Mouse (Mus musculus) megakaryocyte-erythroid progenitor cell, adult 5-6 weeks (primary cell): ENCODE data around the gene Nes. TPM values are rescaled to one million over a fixed set of nuclear protein-coding genes. Genes with fewer than 3 reads are reported as not detected.

ENCODE experiments used
- ATAC-seq: replicated peaks from 2 replicates; pipeline ENCODE4 v1.8.0; 2016; ENCODE audit warnings: mild to moderate bottlenecking, inconsistent platforms; ENCODE audit not compliant: severe bottlenecking, poor library complexity, low FRiP score, low TSS enrichment
- total RNA-seq, 2 experiments: library from RNA; stranded (forward) in 1 of 2; stranded (reverse) in 1 of 2; fragments of 200-1000, 215-1000 nt in 1 of 2; fragments of >200 nt in 1 of 2; fragmentation: Nextera tagmentation in 1 of 2; gene quantifications; 2 replicates each; pipeline ENCODE4 v1.2.3; 2014 to 2017

The Nes gene
- total RNA-seq (2014; fragmentation: Nextera tagmentation) (not detected in 2 replicates), total RNA-seq (2017) (0.84 TPM in 1 of 2 replicates, not detected in the other)

DNA sequence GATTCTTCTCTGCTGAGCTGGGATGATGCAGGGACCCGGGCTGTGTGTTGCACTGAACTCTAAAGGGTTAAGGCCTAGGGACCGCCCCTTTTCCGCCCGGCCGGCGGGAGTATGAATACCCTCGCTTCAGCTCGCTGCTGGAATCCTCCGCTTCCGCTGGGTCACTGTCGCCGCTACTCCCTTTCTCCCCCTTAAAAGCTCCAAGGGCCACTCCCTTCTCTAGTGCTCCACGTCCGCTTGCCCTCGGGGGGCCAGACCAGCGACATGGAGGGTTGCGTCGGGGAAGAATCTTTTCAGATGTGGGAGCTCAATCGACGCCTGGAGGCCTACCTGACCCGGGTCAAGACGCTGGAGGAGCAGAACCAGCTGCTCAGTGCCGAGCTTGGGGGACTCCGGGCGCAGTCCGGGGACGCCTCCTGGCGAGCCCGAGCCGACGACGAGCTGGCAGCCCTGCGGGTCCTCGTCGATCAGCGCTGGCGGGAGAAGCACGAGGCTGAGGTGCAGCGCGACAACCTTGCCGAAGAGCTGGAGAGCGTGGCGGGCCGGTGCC, at the start of gene Nes:
TSS of gene Nes (plus strand) at position 140 of the 550 bp plus-strand sequence.
- ATAC-seq: 0 out of 2 replicates have a peak, but pooled peaks have one; percentile 31

DNA sequence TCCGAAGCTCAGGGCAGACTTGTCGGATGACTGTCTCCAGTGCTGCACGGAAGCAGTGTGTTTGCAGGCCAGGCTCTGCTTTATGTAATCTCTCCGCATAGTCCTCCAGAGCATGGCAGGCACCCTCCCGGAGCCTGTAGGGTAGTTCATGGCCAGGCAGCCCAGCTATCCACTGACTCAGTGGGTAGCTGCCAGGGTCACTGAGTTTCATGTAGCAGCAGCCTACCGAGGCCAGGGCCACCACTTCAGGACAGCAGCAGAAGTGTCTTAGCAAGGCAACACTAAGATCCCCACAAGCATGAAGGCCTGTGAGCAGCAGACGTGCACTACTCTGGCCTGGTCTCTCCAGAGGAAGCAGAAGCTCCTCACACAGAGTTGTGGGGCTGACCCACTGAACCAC, 45.9 kb upstream of the Nes start:
- ATAC-seq: no peak

DNA sequence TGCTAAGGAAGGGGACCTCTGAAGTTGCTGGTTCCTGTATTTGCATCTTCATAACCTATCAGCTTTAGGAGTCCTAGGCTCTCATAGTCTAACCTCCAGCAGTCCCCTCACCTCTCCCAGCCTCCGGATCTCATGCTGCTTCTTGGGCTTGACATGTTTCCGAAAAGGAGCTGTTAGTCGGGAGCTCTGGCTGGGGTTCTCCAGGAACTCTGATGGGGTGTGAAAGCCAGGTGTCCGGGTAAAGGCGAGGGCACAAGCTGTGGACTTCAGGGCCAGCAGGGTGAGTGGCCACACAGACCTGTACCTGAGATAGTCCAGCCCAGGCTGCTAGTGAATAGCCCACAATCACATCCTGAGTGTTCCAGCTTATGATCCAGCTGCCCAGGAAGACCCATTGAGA, 43.4 kb upstream of the Nes start:
- ATAC-seq: no peak

DNA sequence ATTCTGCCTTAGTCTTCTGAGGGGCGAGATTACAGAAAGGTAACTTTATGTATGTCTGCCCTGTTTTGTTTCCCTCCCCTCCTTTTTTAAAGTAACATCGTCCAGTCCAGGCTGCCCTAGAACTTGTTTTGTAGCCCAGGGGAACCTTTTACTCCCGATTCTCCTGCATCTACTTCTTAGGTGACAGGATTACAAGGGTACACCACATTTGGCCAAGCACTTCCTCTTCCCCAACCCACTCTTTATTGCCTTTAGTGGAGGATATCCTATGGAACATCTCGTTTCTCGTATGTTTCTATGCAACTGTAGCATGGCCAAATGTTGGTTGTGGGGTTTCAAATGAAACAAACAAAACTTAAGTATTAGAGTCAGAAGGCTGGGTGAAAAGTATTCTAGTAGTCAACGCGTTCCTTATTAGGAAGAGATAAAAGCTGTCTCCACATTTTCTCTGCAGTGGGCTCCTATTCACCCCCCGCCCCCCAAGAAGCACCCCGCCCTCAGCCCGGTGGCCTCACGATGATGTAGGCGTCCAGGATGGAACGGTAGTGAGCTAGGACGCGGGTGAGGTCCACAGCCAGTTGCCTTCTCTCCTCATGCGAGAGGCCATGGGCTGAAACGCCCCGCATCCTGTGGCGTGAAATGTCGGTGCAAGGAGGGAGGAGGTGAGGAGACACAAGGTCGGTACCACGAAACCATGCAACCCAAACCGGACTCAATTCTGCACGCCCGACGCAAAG, 41.4 kb upstream of the Nes start:
- ATAC-seq: peak; percentile 46

DNA sequence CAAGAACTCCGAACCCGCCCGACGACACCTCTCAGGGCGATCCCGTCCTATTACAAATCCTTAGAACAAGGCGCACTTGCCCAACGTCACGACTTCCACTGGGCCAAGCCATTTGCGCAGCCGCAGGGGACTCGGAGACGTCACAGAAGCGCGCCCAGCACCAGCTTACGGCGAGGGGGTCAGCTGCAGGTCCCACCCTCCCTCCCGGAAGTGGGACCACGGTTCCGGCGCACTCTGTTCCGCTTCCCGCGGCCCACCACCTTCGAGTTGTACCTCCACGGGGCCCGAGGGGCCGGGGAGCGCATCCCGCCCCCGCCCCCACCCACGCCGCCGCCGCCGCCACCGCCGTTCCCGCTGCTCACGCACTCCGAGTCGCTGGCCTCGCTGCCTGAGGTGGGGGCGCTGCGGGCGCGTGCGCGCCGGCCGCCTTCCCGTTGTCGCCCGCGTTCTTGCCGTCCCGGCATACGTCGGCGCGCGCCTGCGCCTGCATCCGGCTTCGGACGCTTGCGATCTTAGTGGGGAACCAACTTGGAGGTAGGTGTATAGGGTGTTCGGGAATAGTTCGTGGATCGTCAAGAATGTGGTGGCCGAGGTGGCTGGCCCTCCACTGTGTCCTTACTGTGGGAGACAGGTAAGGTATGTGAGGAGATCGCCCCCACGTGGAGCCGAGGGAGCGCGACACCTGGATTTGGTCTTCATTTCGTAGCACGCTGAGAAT, 40.6 kb upstream of the Nes start, which contains the start of the genes Isg20l2 and Rrnad1:
TSS of gene Isg20l2 (plus strand) at position 237 of the 718 bp plus-strand sequence.
TSS of gene Rrnad1 (minus strand) at position 640 of the 718 bp plus-strand sequence.
- peak; percentile 93 for ATAC-seq

DNA sequence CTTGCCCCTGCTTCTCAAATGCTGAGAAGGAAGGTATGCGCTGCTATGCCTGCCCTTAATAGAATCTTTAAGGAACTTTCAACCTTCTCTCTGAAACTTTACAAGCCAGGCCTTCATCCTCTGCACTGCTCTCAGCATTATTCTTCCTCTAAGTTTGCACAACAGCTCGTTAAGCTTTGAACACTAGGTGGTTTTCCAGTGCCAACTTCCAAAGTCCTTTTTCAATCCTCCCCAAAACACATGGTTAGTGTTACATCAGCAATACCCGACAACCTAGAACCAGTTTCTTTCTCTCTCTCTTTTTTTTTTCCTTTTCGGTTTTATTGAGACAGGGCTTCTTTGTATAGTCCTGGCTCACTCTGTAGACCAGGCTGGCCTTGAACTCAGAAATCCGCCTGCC, 36.9 kb upstream of the Nes start:
- no peak for ATAC-seq

DNA sequence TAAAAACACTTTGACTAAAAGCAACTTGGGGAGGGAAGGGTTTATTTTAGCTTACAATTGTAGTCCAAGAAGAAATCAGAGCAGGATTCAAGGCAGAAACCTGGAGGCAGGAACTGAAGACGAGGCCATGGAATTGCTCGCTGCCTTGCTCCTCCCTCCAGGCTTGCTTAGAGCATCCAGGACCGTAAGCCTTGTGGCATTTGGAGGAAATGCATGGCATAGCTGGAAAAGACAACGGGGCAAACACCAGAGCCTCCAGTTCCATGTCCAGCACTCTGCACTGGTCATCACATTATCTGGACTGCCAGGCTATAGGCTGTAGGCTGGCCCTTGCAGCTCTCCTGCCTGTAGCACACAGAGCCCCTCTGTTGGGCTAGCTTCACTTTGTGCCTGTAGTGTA, 36.4 kb upstream of the Nes start:
- ATAC-seq: no peak

DNA sequence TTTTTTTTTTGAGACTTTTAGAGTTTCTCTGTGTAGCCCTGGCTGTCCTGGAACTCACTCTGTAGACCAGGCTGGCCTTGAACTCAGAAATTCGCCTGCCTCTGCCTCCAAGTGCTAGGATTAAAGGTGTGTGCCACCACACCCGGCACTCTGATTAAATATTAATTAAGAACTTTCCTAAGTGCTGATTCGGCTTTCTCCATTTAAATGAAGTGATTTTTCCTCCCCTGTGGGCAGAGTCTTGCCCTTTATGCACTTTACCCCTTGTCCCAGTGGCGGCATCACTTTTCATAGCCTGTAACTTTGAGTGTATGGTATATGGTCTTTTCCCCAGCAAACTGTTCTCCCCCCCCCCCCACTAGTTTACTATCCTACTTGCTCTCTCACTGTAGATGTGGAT, 35.7 kb upstream of the Nes start:
- ATAC-seq: no peak

DNA sequence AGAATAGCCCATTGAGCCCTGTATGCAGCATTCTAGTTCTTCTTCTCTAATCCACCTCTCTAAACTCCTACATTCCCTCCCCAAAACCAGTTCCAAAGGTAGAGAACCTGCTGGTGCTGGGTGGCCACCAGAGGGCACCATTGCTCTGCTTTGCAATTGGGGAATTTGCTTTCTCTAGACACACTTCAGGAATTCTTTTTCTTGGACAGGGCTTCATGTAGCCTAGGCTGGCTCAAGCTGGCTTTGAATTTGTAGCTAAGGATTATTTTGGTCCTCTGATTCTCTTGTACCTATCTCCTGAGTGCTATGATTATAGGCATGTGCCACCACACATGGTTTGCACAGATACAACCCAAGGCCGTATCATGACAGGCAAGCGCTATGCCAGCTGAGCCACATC, 35.1 kb upstream of the Nes start:
- ATAC-seq: peak; percentile 49; the same call in 1 of the 2 replicates

DNA sequence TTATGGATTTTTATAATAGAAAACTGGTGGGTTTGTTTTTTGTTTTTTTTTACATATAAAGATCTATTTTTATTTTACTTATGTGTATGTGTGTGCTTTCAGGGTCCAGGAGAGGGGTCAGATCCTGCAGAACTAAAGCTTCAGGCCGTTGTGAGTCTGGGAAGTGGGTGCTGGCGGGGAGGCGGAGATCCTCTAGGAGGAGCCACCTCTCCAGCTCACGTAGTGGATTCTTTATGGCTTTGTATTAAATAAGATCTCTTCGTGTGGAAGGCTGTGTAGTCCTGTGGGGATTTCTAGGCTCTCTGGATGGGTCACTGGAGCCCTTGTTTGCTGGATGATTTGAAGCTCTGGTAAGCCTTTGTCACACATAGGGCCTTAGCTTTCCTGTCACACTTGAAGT, 30.3 kb upstream of the Nes start:
- ATAC-seq: no peak

DNA sequence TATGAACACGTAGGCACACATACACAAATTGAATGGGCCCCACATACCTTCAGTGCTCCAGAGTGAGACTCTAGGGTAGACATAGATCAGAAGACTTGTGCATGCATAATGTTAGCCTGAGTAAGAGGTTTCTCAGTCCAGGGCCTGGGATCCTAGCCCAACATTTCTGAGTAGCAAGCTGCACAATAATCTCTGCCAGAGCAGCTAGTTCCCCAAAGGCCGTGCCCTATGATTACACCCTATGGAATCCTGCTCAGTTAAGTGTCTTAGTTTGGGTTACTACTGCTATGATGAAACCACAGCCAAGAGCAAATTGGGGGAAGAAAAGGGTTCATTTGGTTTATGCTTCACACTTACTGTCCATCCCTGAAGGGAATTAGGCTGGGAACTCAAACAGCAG, 28.4 kb upstream of the Nes start:
- ATAC-seq: no peak

DNA sequence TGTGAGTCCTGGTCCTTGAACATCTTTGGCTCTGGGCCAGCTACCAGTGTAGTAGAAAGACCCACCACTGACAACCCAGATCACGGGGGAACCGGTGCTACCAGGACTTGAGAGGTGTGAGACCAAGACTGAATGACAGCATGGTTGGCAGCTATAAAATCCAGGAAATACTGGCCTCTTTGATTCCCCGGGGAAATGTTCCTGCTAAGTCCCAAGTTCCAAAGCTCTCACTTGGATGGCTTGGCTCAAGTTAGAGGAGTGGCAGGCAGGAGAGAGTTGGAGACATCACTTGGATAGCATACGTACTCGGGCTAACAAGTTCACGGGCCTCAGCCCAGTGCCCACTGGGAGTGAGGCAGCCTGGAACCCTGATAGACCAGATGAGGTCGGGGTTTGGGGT, 27.3 kb upstream of the Nes start:
- no peak for ATAC-seq

DNA sequence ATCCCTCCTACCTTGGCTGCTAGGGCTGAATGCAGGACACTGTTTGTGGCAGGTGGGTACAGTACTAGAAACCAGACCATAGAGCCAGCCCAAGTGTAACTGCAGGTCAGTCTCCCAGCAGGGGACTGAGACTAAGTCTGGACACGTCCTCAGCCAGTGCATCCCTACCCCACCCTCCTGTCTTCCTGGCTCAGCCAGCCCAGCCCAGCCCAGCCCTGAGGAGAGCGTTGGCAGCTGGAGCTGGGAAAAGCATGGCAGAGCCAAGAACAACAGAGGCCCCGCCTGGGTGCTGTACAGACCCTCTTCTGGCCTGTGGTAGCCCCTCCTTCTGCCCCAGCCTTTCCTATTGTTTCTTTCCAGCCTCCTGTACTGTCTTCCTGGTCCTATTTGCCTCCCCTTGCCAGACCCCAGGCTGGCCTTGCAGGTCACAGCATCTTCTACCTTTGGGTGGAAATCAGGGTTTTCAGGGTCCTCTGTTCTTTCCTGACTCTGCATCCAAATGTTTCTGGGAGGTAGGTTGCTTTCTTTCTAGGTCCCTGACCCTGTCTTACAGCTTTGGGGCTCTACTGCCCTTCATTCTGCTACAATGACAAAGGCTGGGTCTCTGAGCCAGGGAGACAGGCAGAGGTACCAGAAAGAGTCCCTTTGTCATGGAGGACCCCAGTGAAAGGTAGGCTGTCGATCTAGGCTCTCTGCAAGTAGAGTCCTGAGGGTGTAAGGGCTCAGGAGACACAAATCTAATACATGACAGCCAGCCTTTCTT, 25.9 kb upstream of the Nes start:
- ATAC-seq: no peak

DNA sequence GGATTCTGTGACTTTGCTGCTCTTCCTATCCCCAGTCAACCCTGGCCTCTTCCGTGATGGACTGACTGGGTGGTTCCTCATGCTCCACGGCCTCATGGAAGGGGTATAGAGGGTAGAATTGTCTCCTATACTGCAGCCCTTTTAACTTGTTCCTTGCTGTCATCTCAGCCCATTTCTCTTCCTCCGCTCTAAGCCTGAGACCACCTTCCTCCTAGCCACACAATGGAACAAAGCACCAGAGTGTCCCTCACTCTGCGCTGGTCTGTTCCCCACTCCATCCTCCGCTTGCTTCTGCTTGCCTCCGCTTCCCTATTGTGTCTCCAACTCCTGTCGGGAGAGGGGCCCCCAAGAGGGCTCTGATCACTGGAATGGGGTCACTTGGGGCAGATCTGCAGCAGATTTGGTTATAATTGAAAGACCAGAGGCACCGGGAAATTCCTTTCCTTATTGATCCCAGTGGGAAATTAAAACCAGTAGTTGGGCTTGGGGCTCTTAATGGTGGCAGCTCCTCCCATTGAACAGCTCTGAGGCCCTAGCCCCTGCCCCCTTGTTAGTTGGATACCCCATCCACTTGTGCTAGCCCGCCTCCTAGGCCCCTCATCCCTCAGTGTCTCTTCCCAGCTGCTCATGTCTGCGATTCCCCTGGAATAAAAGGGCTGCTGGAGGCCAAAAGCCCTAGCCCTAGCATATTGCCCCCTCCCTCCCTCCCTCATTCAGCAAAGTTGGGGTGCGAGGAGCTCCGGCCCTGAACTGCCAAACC, 24.9 kb upstream of the Nes start:
- no peak for ATAC-seq

DNA sequence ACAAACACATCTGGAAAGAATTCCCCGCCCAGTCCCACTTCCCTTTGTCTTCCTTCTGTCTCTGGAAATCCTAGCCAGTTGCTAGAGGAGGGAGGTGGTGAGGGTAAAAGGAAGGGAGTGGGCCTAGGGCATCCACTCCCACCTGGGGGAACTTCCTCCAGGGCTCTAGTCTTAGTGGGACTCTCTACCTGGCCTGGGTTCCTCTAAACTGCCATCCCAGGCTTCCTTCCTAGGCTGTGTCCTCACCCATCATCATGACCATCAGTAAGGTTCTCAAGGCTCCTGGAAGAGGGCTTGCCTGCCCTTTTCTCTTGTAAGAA, 24.4 kb upstream of the Nes start:
- no peak for ATAC-seq

DNA sequence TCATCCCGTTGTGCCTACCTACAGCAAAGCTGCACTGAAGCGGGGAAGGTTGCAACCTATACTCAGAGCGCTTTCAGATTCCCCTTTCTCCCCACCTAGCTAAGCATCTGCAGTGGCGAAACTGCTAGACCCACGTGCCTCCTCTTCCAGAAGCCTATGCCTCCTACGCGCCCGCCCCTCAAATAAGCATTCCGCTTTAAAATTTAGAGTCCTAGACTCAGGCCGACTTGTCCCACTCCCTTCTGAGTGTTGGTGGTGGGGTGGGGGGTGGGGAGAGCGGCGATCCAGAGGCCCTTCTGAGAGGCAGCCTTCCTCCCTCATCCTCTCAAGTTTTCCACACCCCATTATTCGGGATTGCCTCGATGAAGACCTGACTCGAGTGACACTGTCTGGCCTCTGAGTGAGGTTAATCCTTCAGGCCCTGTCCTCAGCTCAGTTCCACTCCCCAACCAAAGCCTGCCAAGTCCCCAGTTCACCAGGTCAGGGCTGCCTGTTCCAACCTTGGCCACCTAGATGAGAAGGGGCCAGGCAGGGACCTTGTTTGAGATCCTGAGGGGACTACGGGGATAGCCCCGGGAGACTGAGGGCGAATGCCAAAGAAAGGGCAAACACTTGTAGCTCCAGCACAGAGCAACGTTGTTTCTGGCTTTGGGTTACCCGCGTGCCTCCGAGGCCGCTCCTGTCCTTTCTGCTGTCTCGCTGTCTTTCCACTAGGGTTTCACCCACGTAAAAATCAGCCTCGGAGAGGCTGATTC, 23.6 kb upstream of the Nes start:
- no peak for ATAC-seq

DNA sequence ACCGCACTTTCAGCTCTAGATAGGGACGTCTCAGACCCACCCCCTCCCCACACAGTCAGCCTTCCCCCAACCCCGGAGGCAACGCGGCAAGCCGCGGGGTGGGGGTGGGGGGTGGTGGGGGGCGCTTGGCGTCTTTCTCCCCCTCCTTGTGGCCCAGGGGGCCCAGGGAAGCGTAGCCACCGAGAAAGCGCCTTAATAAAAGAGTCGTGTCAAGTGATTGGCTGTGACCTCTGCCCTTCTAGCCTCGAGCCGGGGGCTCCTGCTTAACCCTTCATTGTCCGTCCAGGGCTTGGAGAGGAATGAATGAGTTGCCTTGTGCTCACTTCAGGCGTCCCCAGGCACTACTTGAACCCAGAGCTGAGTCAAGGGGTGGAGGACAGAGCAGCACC, 23.1 kb upstream of the Nes start:
- ATAC-seq: no peak

DNA sequence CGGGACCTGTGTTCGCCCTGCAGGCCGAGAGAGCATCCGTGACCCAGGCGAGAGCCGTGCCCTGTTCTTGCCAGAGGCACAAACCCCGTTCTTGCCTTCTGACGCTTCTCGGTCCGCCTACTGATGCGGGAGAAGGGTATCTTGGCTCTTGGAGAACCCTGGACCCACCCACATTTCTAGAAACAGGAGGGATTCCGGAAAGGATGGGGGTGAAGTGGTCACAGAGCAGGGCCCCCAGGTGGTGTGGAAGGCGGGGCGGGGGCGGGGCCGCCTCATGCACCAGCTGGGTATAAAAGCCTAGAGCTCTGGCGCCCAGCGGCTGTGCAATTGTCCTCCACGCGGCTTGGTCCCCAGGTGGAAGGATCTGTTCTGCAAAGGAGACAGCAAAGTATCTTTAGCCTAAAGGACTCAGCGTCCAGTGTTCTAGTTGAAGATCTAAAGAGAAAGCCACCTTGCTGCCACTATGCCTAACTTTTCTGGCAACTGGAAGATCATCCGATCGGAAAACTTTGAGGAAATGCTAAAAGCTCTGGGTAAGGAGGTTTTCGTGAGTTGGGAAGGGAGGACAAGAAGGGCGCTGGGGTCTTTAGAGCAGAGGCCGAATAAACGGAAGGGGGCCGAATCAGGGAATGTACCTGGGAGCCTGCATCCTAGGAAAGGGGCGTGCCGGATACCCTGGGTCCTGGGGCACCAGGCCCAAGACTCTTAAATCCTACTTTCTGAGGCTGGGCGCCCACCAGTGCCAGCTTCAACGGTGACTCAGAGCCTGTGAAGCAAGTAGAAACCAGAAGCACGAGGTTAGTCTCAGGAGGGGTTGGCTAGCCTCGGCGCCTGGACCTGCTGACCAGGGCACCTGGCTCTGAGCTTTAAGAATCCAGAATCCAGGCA, 22.3 kb upstream of the Nes start, which contains the start of gene Crabp2:
TSS of gene Crabp2 (plus strand) at position 289 of the 888 bp plus-strand sequence.
- peak; percentile 39; the same call in 1 of the 2 replicates for ATAC-seq
